Comparison of ENCODE assay signal across 19 mouse cellular contexts in the genomic region with DNA sequence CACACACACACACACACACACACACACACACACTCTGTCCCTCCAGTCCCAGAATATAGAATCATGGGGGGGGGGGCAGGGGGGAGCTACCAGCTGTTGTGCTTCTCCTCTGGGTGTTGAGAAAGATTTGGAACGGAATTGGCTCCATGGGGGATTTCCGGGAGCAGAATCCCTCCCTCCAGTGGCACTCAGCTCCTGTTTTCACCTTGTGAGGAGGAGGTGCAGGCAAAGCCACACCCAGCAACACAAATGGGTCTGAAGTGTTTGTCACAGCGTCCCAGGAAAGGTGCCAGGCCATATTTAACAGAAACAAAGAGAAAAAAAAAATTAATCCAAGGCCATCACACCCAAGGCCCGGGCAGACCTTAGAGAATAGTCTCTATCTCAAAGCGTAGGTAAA.
DNase-seq lines count a peak whose midpoint lies in the region; ATAC-seq and TF ChIP-seq lines count a peak whose summit lies in the region.
"Had no signal": no experiment of that assay in that cellular context is flagged by ENCODE, and none has a peak within 500 bp of the region (broad histone marks: within the 10 kb centered on the region; RNA-seq: fewer than 3 reads in every experiment).

No protein-coding gene starts in this region.

- H3K27me3 ChIP-seq in heart, embryonic 10.5 days (ENCODE audit: insufficient read depth, poor library complexity, severe bottlenecking), result no peaks in the 10 kb centered on the region
- H3K27me3 ChIP-seq in E14TG2a.4 (ENCODE audit: insufficient read depth, low read length), result no peaks in the 10 kb centered on the region
- H3K27me3 ChIP-seq in stomach, postnatal 0 days (ENCODE audit: control insufficient read depth, insufficient read depth, low read length), result no peaks in the 10 kb centered on the region
- H3K27me3 ChIP-seq: embryonic facial prominence, embryonic 12.5 days; forebrain, embryonic 12.5 days; heart, embryonic 12.5 days; hindbrain, embryonic 15.5 days had no signal

- no peaks in the 10 kb centered on the region for H3K9me3 ChIP-seq in heart, embryonic 10.5 days
- peaks cover 26% of the 10 kb centered on the region for H3K9me3 ChIP-seq in E14TG2a.4 (ENCODE audit: low read length)
- no peaks in the 10 kb centered on the region for H3K9me3 ChIP-seq in ES-E14 (ENCODE audit: control insufficient read depth, insufficient read depth, low read depth, low read length)
- H3K9me3 ChIP-seq in stomach, postnatal 0 days (ENCODE audit: control insufficient read depth, low read length), result no peaks in the 10 kb centered on the region
- H3K9me3 ChIP-seq: embryonic facial prominence, embryonic 12.5 days; forebrain, embryonic 12.5 days; hindbrain, embryonic 15.5 days had no signal

- TF ChIP-seq EP300 in stomach, postnatal 0 days (optimal IDR thresholded peaks at IDR 0.05), result no peak

- no peak overlapping the region; the same call in 1 of the 2 replicates for H3K9ac ChIP-seq in ES-E14 (ENCODE audit: insufficient read depth, low read depth, low read length, poor library complexity, severe bottlenecking)
- H3K9ac ChIP-seq in stomach, postnatal 0 days (ENCODE audit: low read length), result no peak overlapping the region
- H3K9ac ChIP-seq: embryonic facial prominence, embryonic 12.5 days; forebrain, embryonic 12.5 days; heart, embryonic 12.5 days; hindbrain, embryonic 15.5 days had no signal

- peak; percentile 71 for DNase-seq in heart, adult 11 months
- no peak for DNase-seq in heart, embryonic 10.5 days (ENCODE audit: low spot score)
- no peak for DNase-seq in ES-E14 (ENCODE audit: low read depth, low spot score)
- DNase-seq in stomach, postnatal 0 days (ENCODE audit: low spot score), result no peak
- no peak for DNase-seq in cerebellum, postnatal 14 days
- DNase-seq in thymus, postnatal 0 days (ENCODE audit: low spot score), result no peak
- DNase-seq: adrenal gland, adult 8-10 months; adrenal gland, postnatal 36 days; cerebellum, adult 2 months; cerebellum, postnatal 10 days; embryo, embryonic 11 days; gastrocnemius, postnatal 10 days; heart, adult 2 months had no signal

- TF ChIP-seq CTCF in E14TG2a.4 (conservative IDR thresholded peaks at IDR 0.05; ENCODE audit: low read length), result no peak
- TF ChIP-seq CTCF in stomach, postnatal 0 days (IDR thresholded peaks at IDR 0.05; ENCODE audit: low read depth), result no peak

- no peak overlapping the region for H3K4me2 ChIP-seq in stomach, postnatal 0 days (replicated peaks; ENCODE audit: low read depth)
- H3K4me2 ChIP-seq: embryonic facial prominence, embryonic 12.5 days; forebrain, embryonic 12.5 days; heart, embryonic 12.5 days; hindbrain, embryonic 15.5 days had no signal

- no peaks in the 10 kb centered on the region for H3K36me3 ChIP-seq in heart, embryonic 10.5 days
- peaks cover 15% of the 10 kb centered on the region for H3K36me3 ChIP-seq in E14TG2a.4 (ENCODE audit: insufficient read depth, low read length)
- H3K36me3 ChIP-seq in ES-E14 (ENCODE audit: control insufficient read depth, insufficient read depth, low read length, poor library complexity, severe bottlenecking), result no peaks in the 10 kb centered on the region
- no peaks in the 10 kb centered on the region for H3K36me3 ChIP-seq in stomach, postnatal 0 days (ENCODE audit: control insufficient read depth, insufficient read depth, low read length)
- H3K36me3 ChIP-seq: embryonic facial prominence, embryonic 12.5 days; forebrain, embryonic 12.5 days; heart, embryonic 12.5 days; hindbrain, embryonic 15.5 days had no signal

- H3K27ac ChIP-seq in heart, embryonic 10.5 days, result no peak overlapping the region
- peak overlapping the region; percentile 90; the same call in 1 of the 2 replicates for H3K27ac ChIP-seq in ES-E14 (ENCODE audit: insufficient read depth, low read depth, low read length, poor library complexity, severe bottlenecking)
- H3K27ac ChIP-seq in stomach, postnatal 0 days (replicated peaks), result 0 out of 2 replicates have a peak overlapping the region, but pooled peaks have one; percentile 13
- H3K27ac ChIP-seq: embryonic facial prominence, embryonic 12.5 days; forebrain, embryonic 12.5 days; heart, adult 2 months; hindbrain, embryonic 15.5 days had no signal

- WGBS in heart, embryonic 10.5 days, result 58% methylated on average over 5 of the region's 5 CpGs
- 49% methylated on average over 5 of the region's 5 CpGs for WGBS in stomach, postnatal 0 days

- in situ Hi-C loops in ES-E14 (cut with MboI; ENCODE audit: low sequenced_read_pairs in 2 of 2, unreplicated experiment in 2 of 2), result loop anchor here in 1 of 2 experiments (10.0 kb wide), 1 partner anchor 313 kb away; no protein-coding TSS in a partner anchor

- ATAC-seq in stomach, postnatal 0 days (ENCODE audit: low FRiP score, low TSS enrichment), result no peak
- ATAC-seq: forebrain, embryonic 16.5 days had no signal

- no peak overlapping the region for H3K4me3 ChIP-seq in heart, embryonic 10.5 days
- H3K4me3 ChIP-seq in E14TG2a.4 (replicated peaks; ENCODE audit: low read length) (peak overlapping the region; percentile 66; the same call in 1 of the 2 replicates), ES-E14 (ENCODE audit: insufficient read depth in 1 of 2, low read depth in 1 of 2, low read length in 2 of 2, poor library complexity in 1 of 2, severe bottlenecking in 1 of 2) (peak overlapping the region in 1 of 2 experiments; percentile 3; a peak in 1 of 4 replicates)
- no peak overlapping the region for H3K4me3 ChIP-seq in stomach, postnatal 0 days (ENCODE audit: low read depth, low read length)
- H3K4me3 ChIP-seq: embryonic facial prominence, embryonic 12.5 days; forebrain, embryonic 12.5 days; heart, adult 2 months; heart, embryonic 12.5 days; hindbrain, embryonic 15.5 days had no signal

- H3K4me1 ChIP-seq in heart, embryonic 10.5 days, result peaks cover 29% of the 10 kb centered on the region
- H3K4me1 ChIP-seq in E14TG2a.4 (replicated peaks; ENCODE audit: low read depth, low read length) (peaks cover 71% of the 10 kb centered on the region), ES-E14 (ENCODE audit: control insufficient read depth in 2 of 2, insufficient read depth in 2 of 2, low read length in 2 of 2, poor library complexity in 1 of 2) (peaks cover 5 to 24% of the 10 kb centered on the region in 2 experiments; a peak in 3 of 4 replicates)
- H3K4me1 ChIP-seq in stomach, postnatal 0 days (replicated peaks; ENCODE audit: control insufficient read depth, insufficient read depth), result peaks cover 5% of the 10 kb centered on the region

TF ChIP-seq in ES-E14, 5 proteins besides CTCF, POLR2A, EP300 and RAD21:
- no peak for TF ChIP-seq ZNF384 (IDR thresholded peaks at IDR 0.05; ENCODE audit: low read depth, low read length)
- TF ChIP-seq HCFC1 (IDR thresholded peaks at IDR 0.05; ENCODE audit: borderline replicate concordance, insufficient read depth, low read length), result no peak
- TF ChIP-seq ZC3H11A (IDR thresholded peaks at IDR 0.05; ENCODE audit: borderline replicate concordance, low read depth, low read length), result no peak
- no peak for TF ChIP-seq MAFK (IDR thresholded peaks at IDR 0.05; ENCODE audit: insufficient read depth, low read depth, low read length)
- TF ChIP-seq CHD2 (IDR thresholded peaks at IDR 0.05; ENCODE audit: low read depth, low read length), result no peak
TF ChIP-seq in ES-E14: peak in this region for 0.
